Mouse (Mus musculus) lung, adult 18-20 months (tissue): ENCODE data around the gene Ap2s1.

ENCODE experiments used
- DNase-seq, 2 experiments: peaks; one replicate each; pipeline ENCODE4 v3.0.0; 2022; ENCODE audit warnings: mixed read lengths in 2 of 2

Ap2s1 gene

GRCm38 (mm10) chr7:16755362-16756017, 17.3 kb downstream of the Ap2s1 start:
- DNase-seq: peak; percentile 38 to 55

- no peak for DNase-seq
Observed at GRCm38 (mm10) chr7:16758872-16759574, 20.8 kb downstream of the Ap2s1 start.

GRCm38 (mm10) chr7:16760292-16760691, 22.1 kb downstream of the Ap2s1 start:
- DNase-seq: peak; percentile 45 to 62

GRCm38 (mm10) chr7:16761005-16761481, 22.8 kb downstream of the Ap2s1 start:
- peak; percentile 80 to 82 for DNase-seq

- DNase-seq: no peak
Observed at GRCm38 (mm10) chr7:16761630-16762029, 23.4 kb downstream of the Ap2s1 start.

- peak; percentile 52 to 62 for DNase-seq
Observed at GRCm38 (mm10) chr7:16763463-16764218, 25.4 kb downstream of the Ap2s1 start.

- peak in 1 of 2 experiments; percentile 27 for DNase-seq
Observed at GRCm38 (mm10) chr7:16766443-16766842, 28.2 kb downstream of the Ap2s1 start.

GRCm38 (mm10) chr7:16775888-16776287, 37.7 kb downstream of the Ap2s1 start:
- peak in 1 of 2 experiments; percentile 27 for DNase-seq

- peak; percentile 85 to 91 for DNase-seq
Observed at GRCm38 (mm10) chr7:16780076-16780475, 41.9 kb downstream of the Ap2s1 start.

- peak; percentile 97 to 98 for DNase-seq
Observed at GRCm38 (mm10) chr7:16780825-16781554, 42.8 kb downstream of the Ap2s1 start, which contains the start of gene Slc1a5. TSS of gene Slc1a5 (plus strand) at chr7:16781340.

GRCm38 (mm10) chr7:16781555-16781815, 43.3 kb downstream of the Ap2s1 start:
- DNase-seq: peak in 1 of 2 experiments; percentile 16

- DNase-seq: peak; percentile 27 to 30
Observed at GRCm38 (mm10) chr7:16781816-16782554, 43.8 kb downstream of the Ap2s1 start.

- peak; percentile 29 to 35 for DNase-seq
Observed at GRCm38 (mm10) chr7:16782555-16783125, 44.4 kb downstream of the Ap2s1 start.

GRCm38 (mm10) chr7:16783224-16783688, 45.0 kb downstream of the Ap2s1 start:
- peak; percentile 60 to 67 for DNase-seq

GRCm38 (mm10) chr7:16783758-16784415, 45.7 kb downstream of the Ap2s1 start:
- peak; percentile 92 to 94 for DNase-seq

GRCm38 (mm10) chr7:16784498-16784976, 46.3 kb downstream of the Ap2s1 start:
- DNase-seq: peak; percentile 74 to 85

GRCm38 (mm10) chr7:16785541-16786083, 47.4 kb downstream of the Ap2s1 start:
- DNase-seq: no peak

- peak; percentile 86 to 90 for DNase-seq
Observed at GRCm38 (mm10) chr7:16792316-16792715, 54.1 kb downstream of the Ap2s1 start.

- DNase-seq: peak; percentile 55 to 73
Observed at GRCm38 (mm10) chr7:16793010-16793725, 55.0 kb downstream of the Ap2s1 start.

- DNase-seq: no peak
Observed at GRCm38 (mm10) chr7:16794886-16795285, 56.7 kb downstream of the Ap2s1 start.
